Mouse (Mus musculus) hindbrain, postnatal 0 days (tissue): Measurements from ENCODE around the gene Pno1. TPM values are rescaled to one million over a fixed set of nuclear protein-coding genes. Genes with fewer than 3 reads are reported as not detected.
A peak's percentile ranks its signal among the peaks of the same experiment; 100 is the strongest.

ENCODE experiments used
- ATAC-seq: fragments of 200-750 bp; cut with Nextera tagmentation; 2 replicates; pipeline ENCODE4 v1.8.0; 2017; ENCODE audit warnings: mild to moderate bottlenecking, moderate TSS enrichment, moderate library complexity
- DNase-seq: peaks from one replicate; pipeline ENCODE4 v3.0.0-alpha.2; 2015; ENCODE audit warnings: low spot score
- H3K27ac ChIP-seq: fragments of 300-500 bp; sonication (generic); 2 replicates; pipeline ENCODE4 v1.5.1; 2014; ENCODE audit warnings: mild to moderate bottlenecking
- H3K27me3 ChIP-seq: fragments of 300-500 bp; sonication (generic); 2 replicates; pipeline ENCODE4 v1.6.1; 2014; ENCODE audit warnings: low read length, mixed read lengths; ENCODE audit not compliant: insufficient read depth
- H3K36me3 ChIP-seq: fragments of 300-500 bp; sonication (generic); 2 replicates; pipeline ENCODE4 v1.6.1; 2014; ENCODE audit warnings: low read length, mixed read lengths; ENCODE audit not compliant: insufficient read depth
- H3K4me1 ChIP-seq: fragments of 300-500 bp; sonication (generic); 2 replicates; pipeline ENCODE4 v1.6.1; 2014; ENCODE audit warnings: antibody characterized with exemption, low read length, mixed read lengths; ENCODE audit not compliant: insufficient read depth
- H3K4me2 ChIP-seq: fragments of 300-500 bp; sonication (generic); 2 replicates; pipeline ENCODE4 v1.6.1; 2014; ENCODE audit warnings: low read depth, mild to moderate bottlenecking, low read length, moderate library complexity, mixed read lengths
- H3K4me3 ChIP-seq: fragments of 300-500 bp; sonication (generic); 2 replicates; pipeline ENCODE4 v1.5.1; 2014; ENCODE audit warnings: low read length
- H3K9ac ChIP-seq: fragments of 300-500 bp; sonication (generic); replicated peaks from 2 replicates; pipeline ENCODE4 v1.6.1; 2014; ENCODE audit warnings: mild to moderate bottlenecking, low read length, moderate library complexity, mixed read lengths
- H3K9me3 ChIP-seq: fragments of 300-500 bp; sonication (generic); 2 replicates; pipeline ENCODE4 v1.6.1; 2016; ENCODE audit warnings: low read length, mixed read lengths
- CTCF ChIP-seq: IDR thresholded peaks from 2 replicates; pipeline ENCODE4 v1.5.1; 2016; ENCODE audit warnings: antibody characterized with exemption, control low read depth, low read depth
- WGBS: fragments of 180-500 bp; shearing (Covaris S2); extraction: QIAGEN DNeasy Blood & Tissue Kit; methylation state at CpG from one replicate; pipeline ENCODE4 v1.1.7; 2014; 5-methylcytosine and 5-hydroxymethylcytosine counted together
- polyA plus RNA-seq: library from polyadenylated mRNA; unstranded; fragments of >200 nt; fragmentation: Nextera tagmentation; extraction: Ambion mirVana; gene quantifications from 2 replicates; pipeline ENCODE4 v1.2.1, GENCODE M21; 2015
- total RNA-seq: library from RNA; depleted of rRNA; stranded (reverse); fragments of >200 nt; gene quantifications from 2 replicates; pipeline ENCODE4 v1.2.3, GENCODE M21; 2014

The Pno1 gene
- total and polyA plus RNA-seq, 2 experiments from 2014 or later = 25.0 to 56.4 TPM

GRCm38 (mm10) chr11:17236449-17237037 lies 25.2 kb upstream of the Pno1 start:
- no peaks in the 10 kb centered on the region for H3K9me3 ChIP-seq
- no peak overlapping the region for H3K4me2 ChIP-seq
- no peak overlapping the region for H3K4me3 ChIP-seq
- H3K27me3 ChIP-seq = no peaks in the 10 kb centered on the region
- 81% methylated on average over 5 of the region's 5 CpGs for WGBS
- DNase-seq (no peak), ATAC-seq (no peak)
- no peak overlapping the region for H3K27ac ChIP-seq
- no peak overlapping the region for H3K9ac ChIP-seq
- no peaks in the 10 kb centered on the region for H3K4me1 ChIP-seq
- TF ChIP-seq CTCF = no peak
- no peaks in the 10 kb centered on the region; the same call in 1 of the 2 replicates for H3K36me3 ChIP-seq

- Histone ChIP-seq H3K4me1 (no peaks in the 10 kb centered on the region), H3K9me3 (no peaks in the 10 kb centered on the region), H3K27ac (no peak overlapping the region), H3K36me3 (no peaks in the 10 kb centered on the region; the same call in 1 of the 2 replicates), H3K4me3 (no peak overlapping the region), H3K4me2 (no peak overlapping the region), H3K9ac (no peak overlapping the region), H3K27me3 (no peaks in the 10 kb centered on the region)
- DNase-seq (no peak), ATAC-seq (no peak)
- TF ChIP-seq CTCF = no peak
- 80% methylated on average over 5 of the region's 5 CpGs for WGBS
Observed at GRCm38 (mm10) chr11:17232792-17233191, 21.4 kb upstream of the Pno1 start.

GRCm38 (mm10) chr11:17221126-17221525 lies 9.8 kb upstream of the Pno1 start:
- Histone ChIP-seq H3K4me3 (no peak overlapping the region), H3K9ac (no peak overlapping the region), H3K4me1 (no peaks in the 10 kb centered on the region), H3K9me3 (no peaks in the 10 kb centered on the region), H3K27ac (no peak overlapping the region), H3K36me3 (peaks cover 7% of the 10 kb centered on the region; the same call in 1 of the 2 replicates), H3K27me3 (no peaks in the 10 kb centered on the region), H3K4me2 (no peak overlapping the region)
- ATAC-seq (no peak), DNase-seq (no peak)
- 94% methylated on average over 8 of the region's 8 CpGs for WGBS
- TF ChIP-seq CTCF = no peak

GRCm38 (mm10) chr11:17215475-17215874 lies 4.1 kb upstream of the Pno1 start:
- Histone ChIP-seq H3K4me1 (no peaks in the 10 kb centered on the region), H3K9me3 (no peaks in the 10 kb centered on the region), H3K4me3 (no peak overlapping the region), H3K9ac (no peak overlapping the region), H3K4me2 (no peak overlapping the region), H3K36me3 (no peaks in the 10 kb centered on the region), H3K27ac (no peak overlapping the region), H3K27me3 (no peaks in the 10 kb centered on the region)
- ATAC-seq (no peak), DNase-seq (no peak)
- WGBS = 90% methylated on average over 3 of the region's 3 CpGs
- no peak for TF ChIP-seq CTCF

- no peak for ATAC-seq
- Histone ChIP-seq H3K4me3 (no peak overlapping the region), H3K9ac (no peak overlapping the region), H3K4me2 (peak overlapping the region; percentile 76), H3K36me3 (peaks cover 6% of the 10 kb centered on the region; the same call in 1 of the 2 replicates), H3K27ac (no peak overlapping the region), H3K27me3 (no peaks in the 10 kb centered on the region), H3K9me3 (no peaks in the 10 kb centered on the region), H3K4me1 (no peaks in the 10 kb centered on the region)
- WGBS = 89% methylated on average over 5 of the region's 5 CpGs
- TF ChIP-seq CTCF = no peak
- DNase-seq = no peak
Observed at GRCm38 (mm10) chr11:17212903-17213509, 1.6 kb upstream of the Pno1 start.

GRCm38 (mm10) chr11:17212141-17212495 lies 750 bp upstream of the Pno1 start:
- peak overlapping the region; percentile 88 for H3K27ac ChIP-seq
- H3K9me3 ChIP-seq = no peaks in the 10 kb centered on the region
- WGBS = 2% methylated on average over 10 of the region's 10 CpGs
- H3K4me1 ChIP-seq = no peaks in the 10 kb centered on the region
- ATAC-seq (no peak), DNase-seq (peak; percentile 42)
- H3K4me3 ChIP-seq = peak overlapping the region; percentile 75
- H3K27me3 ChIP-seq = no peaks in the 10 kb centered on the region
- peaks cover 8% of the 10 kb centered on the region; the same call in 1 of the 2 replicates for H3K36me3 ChIP-seq
- peak; percentile 6; the same call in 1 of the 2 replicates for TF ChIP-seq CTCF
- peak overlapping the region; percentile 76 for H3K4me2 ChIP-seq
- peak overlapping the region; percentile 63 for H3K9ac ChIP-seq

GRCm38 (mm10) chr11:17202481-17202880 lies 8.9 kb downstream of the Pno1 start:
- no peak for TF ChIP-seq CTCF
- Histone ChIP-seq H3K9me3 (no peaks in the 10 kb centered on the region), H3K4me1 (no peaks in the 10 kb centered on the region), H3K4me2 (no peak overlapping the region), H3K9ac (no peak overlapping the region), H3K27ac (no peak overlapping the region), H3K4me3 (no peak overlapping the region), H3K36me3 (peaks cover 18% of the 10 kb centered on the region; the same call in 1 of the 2 replicates), H3K27me3 (no peaks in the 10 kb centered on the region)
- peak; percentile 5; the same call in 1 of the 2 replicates for ATAC-seq
- 79% methylated on average over 6 of the region's 6 CpGs for WGBS
- no peak for DNase-seq
